Mouse (Mus musculus): Measurements from ENCODE around the gene Mfrp.

DNA sequence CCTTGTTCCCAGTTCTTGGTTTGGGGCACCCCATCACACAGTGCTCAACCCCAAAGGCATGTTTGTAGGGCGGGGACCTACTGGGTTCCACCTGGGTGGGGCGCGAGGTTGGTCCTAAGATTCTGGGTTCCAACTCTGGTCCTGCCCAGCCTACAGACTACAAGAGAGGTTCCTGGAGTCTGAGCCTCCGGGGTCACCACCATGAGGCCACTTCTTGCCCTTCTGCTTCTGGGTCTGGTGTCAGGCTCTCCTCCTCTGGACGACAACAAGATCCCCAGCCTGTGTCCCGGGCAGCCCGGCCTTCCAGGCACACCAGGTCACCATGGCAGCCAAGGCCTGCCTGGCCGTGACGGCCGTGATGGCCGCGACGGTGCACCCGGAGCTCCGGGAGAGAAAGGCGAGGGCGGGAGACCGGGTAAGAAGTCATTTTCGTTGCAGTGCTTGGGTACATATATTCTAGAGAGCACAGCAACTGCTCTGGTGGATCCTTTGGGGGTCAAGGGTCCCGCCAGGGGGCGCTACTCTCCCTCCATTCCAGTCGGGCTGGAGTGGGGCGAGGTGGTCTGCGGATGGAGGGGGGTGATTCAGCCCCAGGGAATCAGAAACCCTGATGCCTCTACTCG is 6.1 kb downstream of the Mfrp start:
- TF ChIP-seq CTCF (IDR thresholded peaks at IDR 0.05; ENCODE audit: extremely low read depth, insufficient read depth, insufficient read length, insufficient replicate concordance) (no peak), POLR2A (IDR thresholded peaks at IDR 0.05; ENCODE audit: low read depth, low read length) (no peak)
